Mouse (Mus musculus) neural tube, embryonic 12.5 days (tissue): ENCODE measurements around the gene Slc9a8. TPM values are rescaled to one million over a fixed set of nuclear protein-coding genes. Genes with fewer than 3 reads are reported as not detected.

Experiments
- ATAC-seq: fragments of 200-750 bp; cut with Nextera tagmentation; 2 replicates; pipeline ENCODE4 v1.8.0; 2017; ENCODE audit warnings: low read depth, mild to moderate bottlenecking, moderate TSS enrichment, moderate library complexity; ENCODE audit not compliant: low FRiP score
- H3K27ac ChIP-seq: fragments of 300-500 bp; sonication (generic); 2 replicates; pipeline ENCODE4 v1.5.1; 2016
- H3K27me3 ChIP-seq: fragments of 300-500 bp; sonication (generic); replicated peaks from 2 replicates; pipeline ENCODE4 v1.6.1; 2016; ENCODE audit warnings: mild to moderate bottlenecking
- H3K36me3 ChIP-seq: fragments of 300-500 bp; sonication (generic); 2 replicates; pipeline ENCODE4 v1.6.1; 2016; ENCODE audit warnings: mild to moderate bottlenecking
- H3K4me1 ChIP-seq: fragments of 300-500 bp; sonication (generic); 2 replicates; pipeline ENCODE4 v1.6.1; 2016
- H3K4me2 ChIP-seq: fragments of 300-500 bp; sonication (generic); replicated peaks from 2 replicates; pipeline ENCODE4 v1.6.1; 2016; ENCODE audit warnings: mild to moderate bottlenecking
- H3K4me3 ChIP-seq: fragments of 300-500 bp; sonication (generic); 2 replicates; pipeline ENCODE4 v1.5.1; 2016
- H3K9ac ChIP-seq: fragments of 300-500 bp; sonication (generic); 2 replicates; pipeline ENCODE4 v1.6.1; 2016; ENCODE audit warnings: mild to moderate bottlenecking
- H3K9me3 ChIP-seq: fragments of 300-500 bp; sonication (generic); 2 replicates; pipeline ENCODE4 v1.6.1; 2016; ENCODE audit warnings: mild to moderate bottlenecking
- WGBS: fragments of 180-500 bp; shearing (Covaris S2); methylation state at CpG from one replicate; pipeline ENCODE4 v1.1.7; 2016; 5-methylcytosine and 5-hydroxymethylcytosine counted together
- polyA plus RNA-seq: library from polyadenylated mRNA; unstranded; fragments of >200 nt; fragmentation: Nextera tagmentation; extraction: Ambion mirVana; gene quantifications from 2 replicates; pipeline ENCODE4 v1.2.1, GENCODE M21; 2016

Slc9a8 gene
- polyA plus RNA-seq, 1 experiment from 2014 or later, result 23.7 TPM

- no peak overlapping the region for H3K4me2 ChIP-seq
- no peak overlapping the region for H3K27ac ChIP-seq
- peaks cover 19% of the 10 kb centered on the region for H3K4me1 ChIP-seq
- no peak for ATAC-seq
- H3K9ac ChIP-seq, result no peak overlapping the region
- no peaks in the 10 kb centered on the region for H3K9me3 ChIP-seq
- peaks cover 37% of the 10 kb centered on the region for H3K36me3 ChIP-seq
- H3K27me3 ChIP-seq, result no peaks in the 10 kb centered on the region
- WGBS, result 92% methylated on average over 1 of the region's 1 CpGs
- no peak overlapping the region for H3K4me3 ChIP-seq
These were observed 58.0 kb downstream of the Slc9a8 start for GRCm38 (mm10) chr2:167479501-167479900.

- Histone ChIP-seq H3K27ac (no peak overlapping the region), H3K27me3 (no peaks in the 10 kb centered on the region), H3K4me1 (no peaks in the 10 kb centered on the region), H3K9me3 (no peaks in the 10 kb centered on the region), H3K36me3 (peaks cover 39% of the 10 kb centered on the region), H3K4me2 (no peak overlapping the region), H3K4me3 (no peak overlapping the region), H3K9ac (no peak overlapping the region)
- no peak for ATAC-seq
- 94% methylated on average over 4 of the region's 4 CpGs for WGBS
These were observed 61.2 kb downstream of the Slc9a8 start for GRCm38 (mm10) chr2:167482681-167483080.

GRCm38 (mm10) chr2:167483081-167483826 is 61.7 kb downstream of the Slc9a8 start:
- WGBS, result 93% methylated on average over 27 of the region's 27 CpGs
- Histone ChIP-seq H3K4me1 (no peaks in the 10 kb centered on the region), H3K36me3 (peaks cover 39% of the 10 kb centered on the region), H3K4me3 (no peak overlapping the region), H3K27me3 (no peaks in the 10 kb centered on the region), H3K4me2 (no peak overlapping the region), H3K9me3 (no peaks in the 10 kb centered on the region), H3K9ac (no peak overlapping the region), H3K27ac (no peak overlapping the region)
- ATAC-seq, result no peak

- no peak overlapping the region for H3K27ac ChIP-seq
- H3K9ac ChIP-seq, result no peak overlapping the region
- H3K4me1 ChIP-seq, result no peaks in the 10 kb centered on the region
- no peaks in the 10 kb centered on the region for H3K9me3 ChIP-seq
- H3K27me3 ChIP-seq, result no peaks in the 10 kb centered on the region
- no peak overlapping the region for H3K4me2 ChIP-seq
- no peak overlapping the region for H3K4me3 ChIP-seq
- 95% methylated on average over 24 of the region's 24 CpGs for WGBS
- H3K36me3 ChIP-seq, result peaks cover 44% of the 10 kb centered on the region
- no peak for ATAC-seq
These were observed 62.4 kb downstream of the Slc9a8 start for GRCm38 (mm10) chr2:167483827-167484410.

- no peaks in the 10 kb centered on the region for H3K4me1 ChIP-seq
- no peak for ATAC-seq
- H3K27ac ChIP-seq, result no peak overlapping the region
- no peak overlapping the region for H3K9ac ChIP-seq
- peaks cover 44% of the 10 kb centered on the region for H3K36me3 ChIP-seq
- 93% methylated on average over 11 of the region's 11 CpGs for WGBS
- no peak overlapping the region for H3K4me3 ChIP-seq
- H3K27me3 ChIP-seq, result no peaks in the 10 kb centered on the region
- no peaks in the 10 kb centered on the region for H3K9me3 ChIP-seq
- H3K4me2 ChIP-seq, result no peak overlapping the region
These were observed 63.4 kb downstream of the Slc9a8 start for GRCm38 (mm10) chr2:167484932-167485331.

- no peaks in the 10 kb centered on the region for H3K27me3 ChIP-seq
- no peak overlapping the region for H3K9ac ChIP-seq
- peaks cover 2% of the 10 kb centered on the region; the same call in 1 of the 2 replicates for H3K4me1 ChIP-seq
- no peak overlapping the region for H3K4me2 ChIP-seq
- no peak overlapping the region for H3K4me3 ChIP-seq
- WGBS, result 89% methylated on average over 7 of the region's 7 CpGs
- no peak overlapping the region for H3K27ac ChIP-seq
- peaks cover 41% of the 10 kb centered on the region for H3K36me3 ChIP-seq
- H3K9me3 ChIP-seq, result no peaks in the 10 kb centered on the region
- ATAC-seq, result no peak
These were observed 64.2 kb downstream of the Slc9a8 start for GRCm38 (mm10) chr2:167485501-167486377.

GRCm38 (mm10) chr2:167486573-167486972 is 65.1 kb downstream of the Slc9a8 start:
- no peaks in the 10 kb centered on the region for H3K9me3 ChIP-seq
- no peak for ATAC-seq
- no peak overlapping the region for H3K9ac ChIP-seq
- H3K27ac ChIP-seq, result no peak overlapping the region
- no peak overlapping the region for H3K4me2 ChIP-seq
- 95% methylated on average over 4 of the region's 4 CpGs for WGBS
- no peaks in the 10 kb centered on the region for H3K27me3 ChIP-seq
- peaks cover 11% of the 10 kb centered on the region for H3K4me1 ChIP-seq
- no peak overlapping the region for H3K4me3 ChIP-seq
- peaks cover 39% of the 10 kb centered on the region for H3K36me3 ChIP-seq

GRCm38 (mm10) chr2:167487551-167487950 is 66.0 kb downstream of the Slc9a8 start:
- H3K4me3 ChIP-seq, result no peak overlapping the region
- H3K9ac ChIP-seq, result no peak overlapping the region
- H3K27me3 ChIP-seq, result no peaks in the 10 kb centered on the region
- H3K9me3 ChIP-seq, result no peaks in the 10 kb centered on the region
- WGBS, result 90% methylated on average over 6 of the region's 6 CpGs
- peaks cover 16% of the 10 kb centered on the region for H3K4me1 ChIP-seq
- no peak overlapping the region for H3K4me2 ChIP-seq
- H3K36me3 ChIP-seq, result peaks cover 34% of the 10 kb centered on the region
- no peak overlapping the region for H3K27ac ChIP-seq
- ATAC-seq, result no peak

GRCm38 (mm10) chr2:167487994-167488393 is 66.5 kb downstream of the Slc9a8 start:
- ATAC-seq, result no peak
- WGBS, result 96% methylated on average over 6 of the region's 6 CpGs
- H3K9ac ChIP-seq, result no peak overlapping the region
- no peak overlapping the region for H3K27ac ChIP-seq
- H3K4me2 ChIP-seq, result no peak overlapping the region
- H3K27me3 ChIP-seq, result no peaks in the 10 kb centered on the region
- H3K4me1 ChIP-seq, result peaks cover 16% of the 10 kb centered on the region
- H3K9me3 ChIP-seq, result no peaks in the 10 kb centered on the region
- H3K4me3 ChIP-seq, result no peak overlapping the region
- H3K36me3 ChIP-seq, result peaks cover 30% of the 10 kb centered on the region

GRCm38 (mm10) chr2:167490813-167491525 is 69.5 kb downstream of the Slc9a8 start:
- H3K36me3 ChIP-seq, result 0 out of 2 replicates have a peak, but pooled peaks cover 8% of the 10 kb centered on the region
- H3K9ac ChIP-seq, result peak overlapping the region; percentile 98; the same call in 1 of the 2 replicates
- no peak for ATAC-seq
- H3K9me3 ChIP-seq, result no peaks in the 10 kb centered on the region
- H3K27me3 ChIP-seq, result no peaks in the 10 kb centered on the region
- WGBS, result 79% methylated on average over 4 of the region's 4 CpGs
- peaks cover 22% of the 10 kb centered on the region for H3K4me1 ChIP-seq
- H3K27ac ChIP-seq, result no peak overlapping the region
- H3K4me2 ChIP-seq, result peak overlapping the region; percentile 80
- H3K4me3 ChIP-seq, result peak overlapping the region; percentile 100

DNA sequence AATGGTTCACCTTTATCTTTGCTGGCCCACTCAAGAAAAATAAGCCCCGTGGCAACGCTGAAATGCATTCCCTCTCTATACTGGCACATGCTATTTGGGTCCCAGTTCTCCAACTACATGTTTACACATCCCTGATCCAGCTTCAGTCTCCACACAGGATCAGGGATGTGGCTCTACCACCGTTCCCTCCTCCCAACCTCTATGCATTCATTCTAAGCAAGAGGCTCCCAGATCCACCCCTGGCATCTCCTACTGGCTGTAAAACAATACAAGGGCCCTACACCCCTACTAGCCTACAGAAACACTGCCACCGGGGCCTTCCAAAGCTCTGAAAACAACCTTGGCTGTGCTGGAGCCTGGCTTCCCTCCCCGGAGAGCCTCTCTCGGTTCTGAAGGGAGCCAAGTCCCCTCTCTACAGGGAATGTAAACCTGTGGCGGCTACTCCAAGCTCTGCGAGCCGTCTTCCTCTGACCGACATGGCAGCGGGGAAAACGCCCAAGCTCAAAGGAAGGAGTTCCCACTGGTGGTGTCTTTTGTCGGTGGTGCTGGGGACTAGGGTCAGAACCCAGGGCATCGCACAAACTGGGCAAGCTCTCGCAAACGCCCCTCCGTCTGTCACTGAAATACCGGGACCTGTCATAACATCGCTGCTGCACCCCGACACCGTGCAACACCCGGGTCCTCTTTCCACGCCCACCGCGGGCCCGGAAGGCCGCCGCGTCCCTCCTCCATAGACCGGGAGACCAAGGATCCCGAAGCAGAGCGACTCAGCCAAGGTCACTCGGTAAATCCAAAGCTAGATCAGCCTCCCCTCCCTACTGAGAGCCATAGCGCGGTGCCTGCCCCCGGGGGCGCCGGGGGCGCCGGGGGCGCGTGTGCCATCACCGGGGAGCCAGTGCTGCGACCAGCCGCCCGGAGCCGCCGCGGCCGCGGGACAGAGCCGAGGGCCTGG is 70.5 kb downstream of the Slc9a8 start, which contains the start of gene Rnf114:
TSS of gene Rnf114 (plus strand) at position 889 of the 952 bp plus-strand sequence.
- H3K4me1 ChIP-seq, result peaks cover 22% of the 10 kb centered on the region
- 3% methylated on average over 52 of the region's 52 CpGs for WGBS
- H3K36me3 ChIP-seq, result 0 out of 2 replicates have a peak, but pooled peaks cover 4% of the 10 kb centered on the region
- H3K27ac ChIP-seq, result peak within 1 kb of the TSS; percentile 95
- ATAC-seq, result peak; percentile 59; the same call in 1 of the 2 replicates
- peak within 1 kb of the TSS; percentile 98 for H3K9ac ChIP-seq
- H3K4me2 ChIP-seq, result peak within 1 kb of the TSS; percentile 80
- no peaks in the 10 kb centered on the region for H3K9me3 ChIP-seq
- H3K4me3 ChIP-seq, result peak within 1 kb of the TSS; percentile 100
- H3K27me3 ChIP-seq, result no peaks in the 10 kb centered on the region
